Mouse (Mus musculus): ENCODE measurements around the gene Hspb8. TPM values are rescaled to one million over a fixed set of nuclear protein-coding genes. Genes with fewer than 3 reads are reported as not detected.
"Not testable (repeated sequence)": the region's sequence is repeated elsewhere in the genome, so short reads cannot be mapped to it uniquely, and the experiment has no call there.

Hspb8 gene
- total RNA-seq, 1 experiment from 2014 or later, result not detected

GRCm38 (mm10) chr5:116406507-116406906 is 16.2 kb downstream of the Hspb8 start:
- no peak for ATAC-seq (replicated peaks in 1 of 2; ENCODE audit: insufficient read depth in 1 of 2, low FRiP score in 2 of 2, low TSS enrichment in 1 of 2, low read depth in 1 of 2, poor library complexity in 2 of 2, severe bottlenecking in 2 of 2)

GRCm38 (mm10) chr5:116405934-116406333 is 16.7 kb downstream of the Hspb8 start:
- ATAC-seq (replicated peaks in 1 of 2; ENCODE audit: insufficient read depth in 1 of 2, low FRiP score in 2 of 2, low TSS enrichment in 1 of 2, low read depth in 1 of 2, poor library complexity in 2 of 2, severe bottlenecking in 2 of 2), result no peak

- ATAC-seq (replicated peaks in 1 of 2; ENCODE audit: insufficient read depth in 1 of 2, low FRiP score in 2 of 2, low TSS enrichment in 1 of 2, low read depth in 1 of 2, poor library complexity in 2 of 2, severe bottlenecking in 2 of 2), result no peak
Observed at GRCm38 (mm10) chr5:116404063-116404462, 18.6 kb downstream of the Hspb8 start.

GRCm38 (mm10) chr5:116400801-116401200 is 21.9 kb downstream of the Hspb8 start:
- ATAC-seq (replicated peaks in 1 of 2; ENCODE audit: insufficient read depth in 1 of 2, low FRiP score in 2 of 2, low TSS enrichment in 1 of 2, low read depth in 1 of 2, poor library complexity in 2 of 2, severe bottlenecking in 2 of 2), result no peak

GRCm38 (mm10) chr5:116400042-116400730 is 22.5 kb downstream of the Hspb8 start:
- ATAC-seq (replicated peaks in 1 of 2; ENCODE audit: insufficient read depth in 1 of 2, low FRiP score in 2 of 2, low TSS enrichment in 1 of 2, low read depth in 1 of 2, poor library complexity in 2 of 2, severe bottlenecking in 2 of 2), result no peak

GRCm38 (mm10) chr5:116396104-116396503 is 26.6 kb downstream of the Hspb8 start:
- ATAC-seq (replicated peaks in 1 of 2; ENCODE audit: insufficient read depth in 1 of 2, low FRiP score in 2 of 2, low TSS enrichment in 1 of 2, low read depth in 1 of 2, poor library complexity in 2 of 2, severe bottlenecking in 2 of 2), result no peak

GRCm38 (mm10) chr5:116392603-116393002 is 30.1 kb downstream of the Hspb8 start:
- ATAC-seq (replicated peaks in 1 of 2; ENCODE audit: insufficient read depth in 1 of 2, low FRiP score in 2 of 2, low TSS enrichment in 1 of 2, low read depth in 1 of 2, poor library complexity in 2 of 2, severe bottlenecking in 2 of 2), result no peak

- no peak for ATAC-seq (replicated peaks in 1 of 2; ENCODE audit: insufficient read depth in 1 of 2, low FRiP score in 2 of 2, low TSS enrichment in 1 of 2, low read depth in 1 of 2, poor library complexity in 2 of 2, severe bottlenecking in 2 of 2)
Observed at GRCm38 (mm10) chr5:116389856-116390542, 32.7 kb downstream of the Hspb8 start.

GRCm38 (mm10) chr5:116389321-116389720 is 33.3 kb downstream of the Hspb8 start:
- ATAC-seq (replicated peaks in 1 of 2; ENCODE audit: insufficient read depth in 1 of 2, low FRiP score in 2 of 2, low TSS enrichment in 1 of 2, low read depth in 1 of 2, poor library complexity in 2 of 2, severe bottlenecking in 2 of 2), result no peak

GRCm38 (mm10) chr5:116387302-116387935 is 35.2 kb downstream of the Hspb8 start:
- no peak for ATAC-seq (replicated peaks in 1 of 2; ENCODE audit: insufficient read depth in 1 of 2, low FRiP score in 2 of 2, low TSS enrichment in 1 of 2, low read depth in 1 of 2, poor library complexity in 2 of 2, severe bottlenecking in 2 of 2)

- no peak for ATAC-seq (replicated peaks in 1 of 2; ENCODE audit: insufficient read depth in 1 of 2, low FRiP score in 2 of 2, low TSS enrichment in 1 of 2, low read depth in 1 of 2, poor library complexity in 2 of 2, severe bottlenecking in 2 of 2)
Observed at GRCm38 (mm10) chr5:116386020-116386419, 36.6 kb downstream of the Hspb8 start.

GRCm38 (mm10) chr5:116382646-116383045 is 40.0 kb downstream of the Hspb8 start:
- not testable (repeated sequence) for ATAC-seq (replicated peaks in 1 of 2; ENCODE audit: insufficient read depth in 1 of 2, low FRiP score in 2 of 2, low TSS enrichment in 1 of 2, low read depth in 1 of 2, poor library complexity in 2 of 2, severe bottlenecking in 2 of 2)

GRCm38 (mm10) chr5:116381726-116382125 is 40.9 kb downstream of the Hspb8 start:
- no peak for ATAC-seq (replicated peaks in 1 of 2; ENCODE audit: insufficient read depth in 1 of 2, low FRiP score in 2 of 2, low TSS enrichment in 1 of 2, low read depth in 1 of 2, poor library complexity in 2 of 2, severe bottlenecking in 2 of 2)

- peak; percentile 69 to 84 for ATAC-seq (replicated peaks in 1 of 2; ENCODE audit: insufficient read depth in 1 of 2, low FRiP score in 2 of 2, low TSS enrichment in 1 of 2, low read depth in 1 of 2, poor library complexity in 2 of 2, severe bottlenecking in 2 of 2)
Observed at GRCm38 (mm10) chr5:116381217-116381616, 41.4 kb downstream of the Hspb8 start.

GRCm38 (mm10) chr5:116380384-116380783 is 42.3 kb downstream of the Hspb8 start:
- no peak for ATAC-seq (replicated peaks in 1 of 2; ENCODE audit: insufficient read depth in 1 of 2, low FRiP score in 2 of 2, low TSS enrichment in 1 of 2, low read depth in 1 of 2, poor library complexity in 2 of 2, severe bottlenecking in 2 of 2)

GRCm38 (mm10) chr5:116378872-116379271 is 43.8 kb downstream of the Hspb8 start:
- no peak for ATAC-seq (replicated peaks in 1 of 2; ENCODE audit: insufficient read depth in 1 of 2, low FRiP score in 2 of 2, low TSS enrichment in 1 of 2, low read depth in 1 of 2, poor library complexity in 2 of 2, severe bottlenecking in 2 of 2)

- no peak for ATAC-seq (replicated peaks in 1 of 2; ENCODE audit: insufficient read depth in 1 of 2, low FRiP score in 2 of 2, low TSS enrichment in 1 of 2, low read depth in 1 of 2, poor library complexity in 2 of 2, severe bottlenecking in 2 of 2)
Observed at GRCm38 (mm10) chr5:116367923-116368322, 54.7 kb downstream of the Hspb8 start.

- no peak for ATAC-seq (replicated peaks in 1 of 2; ENCODE audit: insufficient read depth in 1 of 2, low FRiP score in 2 of 2, low TSS enrichment in 1 of 2, low read depth in 1 of 2, poor library complexity in 2 of 2, severe bottlenecking in 2 of 2)
Observed at GRCm38 (mm10) chr5:116366889-116367682, 55.6 kb downstream of the Hspb8 start.
